Mouse (Mus musculus) kidney, postnatal 14 days (tissue): ENCODE data around the gene Mzf1.

Experiments
- DNase-seq: peaks from one replicate; pipeline ENCODE4 v3.0.0; 2022; ENCODE audit warnings: mixed read lengths

Mzf1 gene

GRCm38 (mm10) chr7:13001584-13001983, 53.0 kb downstream of the Mzf1 start:
- DNase-seq: no peak

- no peak for DNase-seq
Observed at GRCm38 (mm10) chr7:12998851-12999250, 55.7 kb downstream of the Mzf1 start, which contains the start of gene Trim28. TSS of gene Trim28 (plus strand) at chr7:12999114.

- DNase-seq: no peak
Observed at GRCm38 (mm10) chr7:12998053-12998452, 56.5 kb downstream of the Mzf1 start, which contains the start of gene Slc27a5. TSS of gene Slc27a5 (minus strand) at chr7:12998192.

GRCm38 (mm10) chr7:12997230-12997629, 57.3 kb downstream of the Mzf1 start:
- DNase-seq: no peak

- DNase-seq: no peak
Observed at GRCm38 (mm10) chr7:12995862-12996261, 58.7 kb downstream of the Mzf1 start.

GRCm38 (mm10) chr7:12993148-12993547, 61.4 kb downstream of the Mzf1 start:
- DNase-seq: no peak
